Mouse (Mus musculus) kidney, adult 8-10 months (tissue): ENCODE results near the gene Hspb1.

ENCODE experiments used
- DNase-seq, 2 experiments: peaks; one replicate each; pipeline ENCODE4 v3.0.0; 2022

Gene Hspb1

DNA sequence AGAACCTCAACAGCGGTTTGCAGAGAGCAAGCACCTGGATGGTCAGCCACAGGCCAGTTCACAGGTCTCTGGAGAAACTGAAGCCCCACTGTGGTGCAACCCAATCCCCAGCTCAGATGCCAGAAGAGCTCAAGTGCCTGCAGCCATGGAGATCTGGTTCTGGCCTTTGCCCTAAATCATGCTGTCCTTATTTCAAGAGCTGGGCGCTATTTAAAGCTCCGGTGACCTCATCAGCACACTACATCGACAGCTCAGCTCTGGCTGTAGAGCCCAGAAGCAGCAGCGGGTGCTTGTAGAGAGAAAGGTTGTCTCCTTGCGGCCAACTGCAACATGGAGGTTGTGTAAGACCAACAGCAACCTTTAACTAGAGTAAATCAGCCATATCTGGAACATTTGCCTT lies 26.4 kb downstream of the Hspb1 start:
- DNase-seq: no peak

DNA sequence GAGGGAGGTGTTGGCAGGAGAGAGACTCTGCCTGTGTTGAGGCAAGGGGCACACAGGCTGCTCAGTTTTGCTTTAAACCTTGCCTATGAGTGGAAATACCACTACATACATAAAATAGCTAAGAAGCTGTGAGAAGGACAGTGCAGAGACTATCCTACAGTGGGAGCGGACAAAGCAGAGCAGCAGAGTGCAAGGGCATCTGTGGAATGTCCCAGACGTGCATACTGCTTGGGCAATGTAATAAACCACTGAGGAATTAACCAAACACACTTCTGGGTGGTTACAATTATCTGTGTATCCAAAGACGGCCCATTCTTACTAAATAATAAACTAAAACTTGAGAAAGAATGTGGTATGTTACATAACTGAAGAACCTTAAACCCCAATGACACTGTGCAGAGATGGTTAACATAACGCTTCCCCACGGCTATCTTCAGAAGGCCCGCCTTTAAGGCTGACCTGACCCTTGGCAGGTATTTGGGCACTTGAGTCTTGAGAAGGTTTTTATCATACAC lies 28.4 kb downstream of the Hspb1 start:
- peak in 1 of 2 experiments; percentile 38 for DNase-seq

DNA sequence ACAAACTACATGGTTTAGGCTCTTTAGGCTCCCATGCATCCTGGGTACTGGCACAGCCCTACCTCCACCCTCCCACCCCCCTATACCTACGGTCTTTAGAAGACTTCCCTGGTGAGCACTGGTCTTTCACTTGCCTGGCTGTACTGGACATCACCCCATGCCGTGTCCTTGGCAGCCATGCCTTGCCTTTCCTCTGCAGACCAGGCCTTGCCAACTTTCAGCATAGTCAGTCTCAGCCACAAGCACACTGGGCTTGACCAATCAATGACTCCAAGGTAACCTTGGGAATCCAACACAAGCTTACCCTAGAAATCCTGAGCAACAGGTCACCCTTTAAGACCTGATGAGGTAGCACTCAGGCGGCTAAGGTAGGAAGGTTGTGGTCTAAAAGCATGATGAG lies 28.9 kb downstream of the Hspb1 start:
- peak; percentile 28 to 32 for DNase-seq

DNA sequence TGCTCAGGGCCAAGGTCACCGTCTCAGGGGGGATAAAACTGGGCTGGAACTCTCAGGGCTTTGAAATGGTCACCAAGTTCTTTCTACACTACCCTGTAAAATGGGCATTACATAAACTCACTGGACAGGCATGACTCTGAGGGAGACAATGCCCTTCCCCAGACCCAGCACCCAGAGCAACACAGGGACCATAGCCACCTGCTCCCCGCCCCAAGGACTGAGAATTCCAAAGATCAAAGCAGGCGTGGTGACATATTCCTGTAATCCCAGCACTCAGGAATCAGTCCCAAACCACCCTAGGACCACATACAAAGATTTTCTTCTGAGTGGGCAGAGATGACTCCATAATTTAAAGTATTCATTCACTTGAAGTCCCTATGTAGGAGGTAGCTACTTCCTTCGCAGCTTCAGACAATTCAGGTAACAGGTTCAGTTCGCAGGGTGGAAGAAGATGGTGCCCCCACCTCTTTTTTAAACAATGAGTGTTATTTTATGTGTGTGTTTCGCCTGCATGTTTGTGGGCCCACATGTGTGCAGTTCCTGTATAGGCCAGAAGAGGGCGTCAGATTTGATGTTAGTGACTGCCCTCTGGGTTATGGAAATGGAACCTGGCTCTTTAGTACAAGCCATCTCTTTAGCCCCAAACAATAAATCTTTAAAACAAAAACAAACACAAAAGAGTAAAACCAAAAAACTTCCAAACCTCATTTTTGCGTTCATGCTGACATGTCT lies 29.8 kb downstream of the Hspb1 start:
- DNase-seq: no peak

DNA sequence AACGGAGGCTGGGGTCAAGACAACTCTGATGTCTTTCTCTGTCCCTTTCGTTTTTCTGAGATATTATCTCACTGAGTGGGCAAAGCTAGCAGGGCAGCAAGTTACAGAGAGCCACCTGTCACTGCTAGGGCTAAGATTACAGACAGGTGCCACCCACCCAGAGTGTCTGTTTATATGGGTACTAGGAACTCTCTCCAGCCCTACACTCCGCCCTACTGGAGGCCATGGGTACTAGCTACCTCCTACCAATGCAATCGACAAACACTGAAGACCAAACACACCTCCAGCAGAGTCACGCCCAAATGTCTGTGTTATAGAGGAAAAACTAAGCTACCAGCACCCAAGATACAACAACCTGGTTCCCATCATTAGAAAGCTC lies 30.3 kb downstream of the Hspb1 start:
- DNase-seq: no peak

DNA sequence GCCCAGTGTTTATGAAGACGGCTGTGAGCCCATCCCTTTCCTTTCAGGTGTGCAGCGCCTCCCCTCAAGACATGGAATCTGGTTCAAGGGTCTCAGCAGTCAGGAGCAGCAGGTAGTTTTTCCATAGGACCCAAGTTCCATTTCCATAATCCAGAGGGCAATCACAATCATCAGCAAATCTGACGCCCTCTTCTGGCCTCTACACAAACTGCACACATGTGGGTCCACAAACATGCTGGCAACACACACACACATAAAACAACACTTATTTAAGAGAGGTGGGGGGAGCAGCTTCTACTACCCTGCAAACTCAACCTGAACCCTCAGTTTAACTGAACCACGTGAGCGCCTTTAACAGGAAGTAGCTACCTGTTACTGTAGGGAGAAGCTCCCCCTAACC lies 30.9 kb downstream of the Hspb1 start:
- no peak for DNase-seq

DNA sequence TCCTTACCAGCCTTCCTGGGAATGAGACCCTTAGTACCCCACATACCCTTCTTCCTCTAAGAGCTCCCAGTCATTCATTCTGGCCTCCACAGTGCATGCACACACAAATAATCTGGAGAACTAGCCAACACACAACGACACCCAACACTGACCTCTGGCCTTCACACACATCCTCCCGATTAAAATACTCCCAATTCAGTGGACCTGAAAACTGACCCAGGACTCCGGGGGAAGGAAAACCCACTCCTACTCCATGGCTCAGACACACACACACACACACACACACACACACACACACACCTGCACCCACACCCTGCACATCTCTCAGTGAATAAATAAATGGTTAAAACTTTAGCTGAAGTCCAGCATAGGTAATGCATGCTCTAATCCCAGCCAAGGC lies 32.2 kb downstream of the Hspb1 start:
- peak; percentile 42 to 49 for DNase-seq

DNA sequence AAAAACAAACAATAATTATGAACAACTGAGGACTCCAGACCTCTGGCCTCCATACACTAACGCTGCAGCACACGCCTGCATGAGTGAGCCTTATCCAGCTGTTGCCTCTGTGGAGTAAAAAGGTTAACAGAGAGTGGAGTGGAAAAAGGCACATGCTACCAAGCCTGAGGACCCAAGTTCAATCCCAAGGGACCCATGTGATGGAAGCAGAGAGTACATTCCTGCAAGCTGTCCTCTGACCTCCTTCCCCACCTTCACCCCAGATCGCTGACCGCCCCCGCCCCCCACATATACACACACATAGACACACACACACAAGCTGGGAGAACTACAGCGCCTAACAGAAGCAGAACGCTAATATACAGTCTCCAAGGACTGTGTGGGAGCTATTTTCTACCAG lies 36.2 kb downstream of the Hspb1 start:
- no peak for DNase-seq

DNA sequence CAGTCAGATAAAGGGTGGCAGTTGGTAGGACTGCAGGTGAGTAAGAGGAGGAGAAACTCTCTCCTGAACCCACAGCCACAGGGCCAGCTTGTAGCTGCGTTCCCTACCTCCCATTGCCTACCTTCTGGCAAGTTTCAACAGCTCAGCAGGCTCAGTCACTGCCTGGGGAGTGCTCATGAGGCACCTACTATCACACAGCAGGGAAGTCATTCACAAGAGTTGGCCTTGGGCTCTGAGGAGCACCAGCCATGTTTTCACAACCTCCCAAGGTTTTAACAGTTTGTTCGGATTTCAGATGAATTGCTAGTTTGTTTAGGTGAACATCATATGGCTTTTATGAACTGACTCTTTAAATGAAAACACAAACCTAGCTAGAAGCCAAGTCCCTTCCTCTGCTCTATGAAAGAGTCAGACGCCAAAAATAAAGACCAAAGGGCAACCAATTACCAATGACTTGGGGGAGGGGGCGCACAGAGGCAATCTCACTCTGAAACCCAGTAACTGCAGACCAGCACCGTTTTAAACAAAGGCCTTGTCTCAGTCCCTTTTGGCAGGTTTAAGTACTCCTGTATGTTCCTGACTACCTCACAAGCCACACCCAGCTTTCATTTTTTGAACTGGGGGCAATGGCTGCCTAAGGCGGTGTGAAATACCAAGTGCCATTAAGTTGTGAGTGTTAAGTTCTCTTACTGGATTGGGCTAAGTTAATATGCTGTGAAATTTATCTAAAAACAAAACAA lies 42.1 kb downstream of the Hspb1 start:
- DNase-seq: no peak

DNA sequence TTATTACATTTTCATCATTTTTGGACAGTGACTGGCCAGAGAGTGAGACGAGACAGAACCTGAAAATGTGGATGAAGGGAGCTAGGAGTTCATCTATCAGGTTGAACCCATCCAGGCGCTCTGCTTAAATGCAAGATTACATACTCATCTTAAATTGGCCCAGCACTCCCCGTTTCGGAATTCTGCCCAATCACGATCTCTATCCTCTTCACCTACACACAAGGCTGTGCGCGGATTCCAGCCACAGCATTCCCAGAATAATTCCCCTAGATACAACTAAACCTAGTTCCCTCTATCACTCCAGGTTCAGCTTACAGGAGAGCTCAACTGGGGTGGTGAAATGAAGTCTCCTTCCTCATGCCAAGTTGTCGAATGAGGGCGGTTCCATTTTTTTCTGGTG lies 43.8 kb downstream of the Hspb1 start:
- no peak for DNase-seq

DNA sequence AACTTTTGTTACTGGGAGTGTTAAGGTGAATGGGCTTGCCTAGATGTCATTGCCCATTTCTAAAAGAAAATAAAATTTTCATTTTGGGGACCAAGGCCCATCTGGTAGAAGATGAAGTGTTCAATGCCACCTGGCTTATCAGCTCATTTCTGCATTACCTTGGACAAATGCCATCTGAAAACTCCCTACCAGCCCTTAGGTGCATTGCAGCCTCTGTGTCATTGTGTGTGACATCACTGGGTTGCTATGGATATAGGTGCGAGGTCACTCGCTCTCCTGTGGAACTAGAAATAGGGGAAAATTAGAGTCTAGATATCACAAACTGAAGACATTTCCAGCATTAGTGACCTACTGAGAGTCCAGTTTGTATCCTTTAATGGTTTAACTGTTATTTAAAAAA lies 44.6 kb downstream of the Hspb1 start:
- no peak for DNase-seq

DNA sequence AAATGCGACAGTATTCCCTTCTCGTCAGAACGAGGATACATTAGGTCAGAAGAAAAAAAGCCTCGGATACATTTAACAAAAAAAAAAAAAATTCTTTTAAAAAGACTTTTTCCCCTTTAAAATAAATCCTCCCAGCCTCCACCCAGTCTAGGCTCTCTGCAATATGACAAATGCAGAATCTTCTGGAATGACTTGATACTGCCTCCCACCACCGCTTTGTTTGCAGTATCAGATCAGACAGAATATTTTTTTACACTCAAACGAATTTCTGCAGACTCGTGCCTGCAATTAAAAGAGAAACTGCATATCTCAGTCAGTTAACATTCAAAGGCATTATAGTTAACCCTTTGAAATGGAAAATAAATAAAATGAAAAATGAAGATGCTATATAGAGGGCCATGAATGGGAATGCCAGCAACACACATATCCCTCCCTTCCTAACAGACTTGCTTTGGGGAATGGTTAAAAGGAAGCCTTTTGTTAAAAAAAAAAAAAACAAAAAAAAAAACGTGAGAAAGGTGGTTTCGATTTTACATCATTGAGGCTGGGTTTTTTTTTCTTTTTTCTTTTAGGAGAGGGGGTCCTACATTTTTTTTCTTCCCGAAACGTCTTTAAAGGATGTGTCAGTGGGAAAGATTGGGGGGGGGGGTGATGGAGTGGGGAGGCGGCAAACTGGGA lies 45.6 kb downstream of the Hspb1 start:
- DNase-seq: no peak

DNA sequence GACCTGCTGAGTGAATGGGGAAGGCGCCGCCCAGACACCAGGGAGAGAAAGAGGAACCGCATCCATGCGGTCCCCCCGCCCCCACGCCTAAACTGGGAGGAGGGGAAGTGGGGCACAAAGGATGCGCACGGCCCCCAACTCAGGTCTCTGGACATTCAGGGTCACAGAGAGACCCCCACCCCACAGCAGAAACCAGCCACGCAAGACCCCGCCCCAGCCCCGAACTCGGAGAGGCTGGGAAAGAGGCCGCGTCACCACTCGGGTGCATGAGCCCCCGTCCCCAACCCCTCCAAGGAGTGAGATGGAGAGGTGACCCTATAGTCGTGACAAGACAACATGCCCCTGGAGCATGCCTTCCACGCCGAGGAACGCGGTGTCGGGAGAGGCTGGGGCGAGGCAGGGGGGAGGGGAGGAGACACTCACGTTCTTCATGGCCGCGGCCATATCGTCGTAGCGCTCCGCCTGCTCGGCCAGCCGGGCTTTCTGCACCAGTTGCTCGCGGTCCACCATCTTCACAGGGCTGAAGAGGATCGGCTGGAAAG lies 46.3 kb downstream of the Hspb1 start:
- peak in 1 of 2 experiments; percentile 39 for DNase-seq

DNA sequence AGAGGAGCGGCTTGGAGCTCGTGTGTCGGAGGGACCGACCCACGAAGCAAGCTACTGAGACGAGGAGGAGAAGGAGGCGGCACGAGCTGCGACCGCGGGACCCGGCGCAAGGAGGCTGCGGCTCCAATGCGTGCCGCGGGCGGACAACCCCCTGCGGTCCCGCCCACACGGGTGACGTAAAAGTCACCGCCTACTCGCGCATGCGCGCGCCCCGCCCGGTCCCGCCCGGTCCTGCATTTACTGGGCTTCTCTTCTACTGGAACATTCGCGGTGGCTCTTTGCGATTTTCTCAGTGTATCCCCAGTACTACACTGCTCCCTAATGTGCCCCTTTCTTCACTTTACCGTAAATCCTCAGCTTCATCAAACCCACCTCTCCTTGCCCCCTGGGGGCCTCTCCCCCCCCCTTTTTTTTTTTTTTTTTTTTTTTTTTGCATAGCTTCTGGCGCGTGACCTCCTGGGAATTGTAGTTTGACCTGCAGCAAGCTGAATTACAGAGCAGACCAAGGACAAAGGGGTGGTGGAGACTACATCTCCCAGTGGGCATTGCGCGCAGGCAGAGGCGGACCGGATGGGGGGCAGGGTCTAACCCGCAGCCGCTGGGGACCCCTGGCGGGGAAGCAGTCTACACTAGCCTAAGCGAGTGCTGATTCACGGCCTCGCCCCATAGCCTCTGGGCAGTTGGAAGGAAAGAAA lies 46.9 kb downstream of the Hspb1 start, which contains the start of gene Ywhag:
Gene Ywhag, minus strand, starts transcription at position 136 of the 695 bp plus-strand sequence.
- DNase-seq: peak; percentile 96 to 97

DNA sequence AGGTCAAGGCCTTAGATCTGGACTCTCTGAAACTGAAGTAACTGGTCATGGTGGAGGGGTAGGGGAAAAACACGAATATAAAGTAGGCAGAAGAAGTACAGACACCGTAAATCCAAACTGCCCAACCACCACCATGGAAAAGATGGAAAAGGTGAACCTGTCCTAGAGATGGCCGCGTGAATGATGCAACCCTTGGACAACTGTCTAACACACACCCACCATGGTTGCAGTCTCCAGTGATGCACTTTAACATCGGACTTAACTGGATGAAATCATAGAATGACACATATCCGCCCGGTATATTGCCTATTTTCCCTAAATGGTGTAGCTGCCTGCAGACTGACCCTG lies 47.4 kb downstream of the Hspb1 start:
- DNase-seq: no peak

DNA sequence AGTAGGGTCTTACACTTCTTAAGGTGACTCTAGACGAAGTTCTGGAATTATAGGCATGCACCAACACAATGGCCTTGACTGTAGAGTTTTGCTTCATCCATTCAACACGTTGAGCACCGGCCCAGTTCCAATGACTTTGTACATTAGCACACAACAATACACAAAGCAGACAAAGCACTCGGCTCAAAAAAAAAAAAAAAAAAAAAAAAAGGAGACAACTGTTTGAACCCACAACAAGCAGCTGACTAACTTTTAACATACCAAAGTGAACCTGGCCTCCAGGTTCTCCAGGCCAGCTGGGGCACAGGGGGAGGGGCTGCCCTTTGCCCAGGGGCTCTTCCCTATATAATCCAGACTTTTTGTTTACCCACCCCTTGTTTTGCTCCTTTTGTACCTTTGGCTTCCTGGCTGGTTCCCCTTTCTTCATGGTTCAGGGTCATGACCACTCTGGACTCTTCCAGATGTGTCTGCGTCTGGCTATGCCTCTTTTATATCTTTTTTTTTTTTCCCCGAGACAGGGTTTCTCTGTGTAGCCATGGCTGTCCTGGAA lies 48.0 kb downstream of the Hspb1 start:
- DNase-seq: no peak
